In genomic region chr2:27917177-27917576, GRCm38 (mm10) we compare ENCODE assay signal across 23 mouse cellular contexts.
"Had no signal": no experiment of that assay in that cellular context is flagged by ENCODE, and none has a peak within 500 bp of the region (broad histone marks: within the 10 kb centered on the region; RNA-seq: fewer than 3 reads in every experiment).

No protein-coding gene starts in this region.

- H3K4me2 ChIP-seq: limb, embryonic 13.5 days; liver, embryonic 12.5 days; liver, embryonic 15.5 days; lung, embryonic 15.5 days; midbrain, embryonic 13.5 days had no signal

- H3K9ac ChIP-seq: limb, embryonic 13.5 days; liver, embryonic 12.5 days; liver, embryonic 15.5 days; lung, embryonic 15.5 days; midbrain, embryonic 13.5 days had no signal

- H3K27me3 ChIP-seq: limb, embryonic 13.5 days; liver, embryonic 15.5 days; lung, embryonic 15.5 days; midbrain, embryonic 13.5 days had no signal

- H3K9me3 ChIP-seq: limb, embryonic 10.5 days; limb, embryonic 13.5 days; liver, embryonic 12.5 days; liver, embryonic 15.5 days; lung, embryonic 15.5 days; midbrain, embryonic 10.5 days; midbrain, embryonic 13.5 days had no signal

- H3K27ac ChIP-seq: kidney, postnatal 0 days; layer of hippocampus, adult 2 months; limb, embryonic 13.5 days; liver, embryonic 12.5 days; liver, embryonic 15.5 days; lung, embryonic 15.5 days; midbrain, embryonic 13.5 days; stomach, postnatal 0 days had no signal

- H3K4me3 ChIP-seq: layer of hippocampus, adult 2 months; limb, embryonic 10.5 days; limb, embryonic 13.5 days; liver, embryonic 12.5 days; liver, embryonic 15.5 days; lung, embryonic 15.5 days; megakaryocyte, embryonic 14.5 days; midbrain, embryonic 10.5 days; midbrain, embryonic 13.5 days had no signal

- H3K36me3 ChIP-seq: liver, embryonic 12.5 days; liver, embryonic 15.5 days; lung, embryonic 15.5 days; midbrain, embryonic 10.5 days; midbrain, embryonic 13.5 days had no signal

- ATAC-seq: liver, embryonic 12.5 days; midbrain, embryonic 13.5 days; midbrain, embryonic 16.5 days had no signal

- DNase-seq: kidney, postnatal 25 days; layer of hippocampus, adult 9-11 months; liver; lung, adult 18-20 months; lung, postnatal 10 days; lung, postnatal 36 days; right cerebral cortex, adult 18-20 months; right cerebral cortex, postnatal 14 days; right cerebral cortex, postnatal 4 days; thymus, adult 2 months; thymus, postnatal 14 days had no signal

- H3K4me1 ChIP-seq: megakaryocyte, embryonic 14.5 days; midbrain, embryonic 13.5 days had no signal
